Mouse (Mus musculus) cerebellum, adult 9-11 months (tissue): Measurements from ENCODE around the gene Pik3r3.
"Not testable (repeated sequence)": the region's sequence is repeated elsewhere in the genome, so short reads cannot be mapped to it uniquely, and the experiment has no call there.

ENCODE experiments used
- DNase-seq: peaks from one replicate; pipeline ENCODE4 v3.0.0; 2022

Pik3r3 gene

GRCm38 (mm10) chr4:116220071-116220650 lies 1.3 kb upstream of the Pik3r3 start:
- peak; percentile 29 for DNase-seq

GRCm38 (mm10) chr4:116220780-116221139 lies 658 bp upstream of the Pik3r3 start:
- DNase-seq: no peak

- DNase-seq: peak; percentile 64
Measured at GRCm38 (mm10) chr4:116221996-116222842, 801 bp downstream of the Pik3r3 start.

- no peak for DNase-seq
Measured at GRCm38 (mm10) chr4:116222843-116223119, 1.4 kb downstream of the Pik3r3 start.

GRCm38 (mm10) chr4:116243377-116243776 lies 22.0 kb downstream of the Pik3r3 start:
- DNase-seq: no peak

- DNase-seq: no peak
Measured at GRCm38 (mm10) chr4:116244240-116244639, 22.8 kb downstream of the Pik3r3 start.

- DNase-seq: not testable (repeated sequence)
Measured at GRCm38 (mm10) chr4:116245926-116246325, 24.5 kb downstream of the Pik3r3 start.

GRCm38 (mm10) chr4:116249986-116250385 lies 28.6 kb downstream of the Pik3r3 start:
- no peak for DNase-seq

GRCm38 (mm10) chr4:116268220-116268619 lies 46.8 kb downstream of the Pik3r3 start:
- no peak for DNase-seq

- DNase-seq: peak; percentile 45
Measured at GRCm38 (mm10) chr4:116282211-116282610, 60.8 kb downstream of the Pik3r3 start.

- DNase-seq: peak; percentile 65
Measured at GRCm38 (mm10) chr4:116291561-116291960, 70.1 kb downstream of the Pik3r3 start.

GRCm38 (mm10) chr4:116293296-116293695 lies 71.9 kb downstream of the Pik3r3 start:
- DNase-seq: no peak

GRCm38 (mm10) chr4:116300878-116301355 lies 79.5 kb downstream of the Pik3r3 start:
- DNase-seq: no peak

- DNase-seq: no peak
Measured at GRCm38 (mm10) chr4:116304551-116304950, 83.1 kb downstream of the Pik3r3 start.

GRCm38 (mm10) chr4:116317575-116317974 lies 96.2 kb downstream of the Pik3r3 start:
- DNase-seq: no peak

- no peak for DNase-seq
Measured at GRCm38 (mm10) chr4:116322127-116322526, 100.7 kb downstream of the Pik3r3 start.

GRCm38 (mm10) chr4:116329256-116329655 lies 107.8 kb downstream of the Pik3r3 start:
- DNase-seq: no peak

GRCm38 (mm10) chr4:116336294-116336693 lies 114.9 kb downstream of the Pik3r3 start:
- DNase-seq: no peak

GRCm38 (mm10) chr4:116342119-116342518 lies 120.7 kb downstream of the Pik3r3 start:
- DNase-seq: peak; percentile 33

GRCm38 (mm10) chr4:116352496-116352895 lies 131.1 kb downstream of the Pik3r3 start:
- no peak for DNase-seq
